Mouse (Mus musculus) myocyte (in vitro differentiated cells): ENCODE measurements around the gene Hpd.

Experiments
- CEBPB ChIP-seq: IDR thresholded peaks from 2 replicates; pipeline ENCODE4 v1.6.1; 2011; ENCODE audit warnings: mild to moderate bottlenecking, moderate library complexity; ENCODE audit not compliant: poor library complexity, insufficient read depth, severe bottlenecking
- E2F4 ChIP-seq: IDR thresholded peaks from one replicate; pipeline ENCODE4 v1.6.1; 2011; ENCODE audit warnings: mild to moderate bottlenecking, control low read depth, moderate library complexity; ENCODE audit not compliant: insufficient read depth
- MYOD1 ChIP-seq, 3 experiments: IDR thresholded peaks; one replicate each; pipeline ENCODE4 v1.6.1; 2011; ENCODE audit warnings: control low read depth in 2 of 3, low read depth in 2 of 3, mild to moderate bottlenecking in 2 of 3, moderate library complexity in 1 of 3; ENCODE audit not compliant: insufficient read length in 2 of 3, control insufficient read depth in 1 of 3
- MYOG ChIP-seq, 3 experiments: IDR thresholded peaks; one replicate each; pipeline ENCODE4 v1.6.1; 2011; ENCODE audit warnings: control low read depth in 2 of 3, low read depth in 2 of 3, mild to moderate bottlenecking in 2 of 3; ENCODE audit not compliant: insufficient read length in 2 of 3, control insufficient read depth in 1 of 3, insufficient read depth in 1 of 3
- POLR2A ChIP-seq: IDR thresholded peaks from one replicate; pipeline ENCODE4 v1.6.1; 2011; ENCODE audit warnings: low read depth, mild to moderate bottlenecking, control low read depth, moderate library complexity; ENCODE audit not compliant: insufficient read length
- SRF ChIP-seq: IDR thresholded peaks from one replicate; pipeline ENCODE4 v1.6.1; 2011; ENCODE audit warnings: low read depth; ENCODE audit not compliant: control insufficient read depth, insufficient read length
- TCF12 ChIP-seq: IDR thresholded peaks from one replicate; pipeline ENCODE4 v1.6.1; 2011; ENCODE audit warnings: mild to moderate bottlenecking, control low read depth; ENCODE audit not compliant: poor library complexity, insufficient read depth, severe bottlenecking
- USF1 ChIP-seq: IDR thresholded peaks from one replicate; pipeline ENCODE4 v1.6.1; 2011; ENCODE audit warnings: low read depth, mild to moderate bottlenecking, control low read depth, moderate library complexity

GRCm38 (mm10) chr5:123152901-123153300, 29.6 kb downstream of the Hpd start:
- TF ChIP-seq POLR2A, result no peak
- TF ChIP-seq E2F4, result no peak
- no peak for TF ChIP-seq TCF12
- TF ChIP-seq MYOG (IDR thresholded peaks at IDR 0.05; ENCODE audit: control insufficient read depth in 1 of 3, insufficient read depth in 1 of 3, insufficient read length in 2 of 3, low read depth in 2 of 3), result no peak
- TF ChIP-seq SRF, result no peak
- TF ChIP-seq USF1, result no peak
- no peak for TF ChIP-seq MYOD1 (IDR thresholded peaks at IDR 0.05; ENCODE audit: control insufficient read depth in 1 of 3, insufficient read length in 2 of 3, low read depth in 2 of 3)
- no peak for TF ChIP-seq CEBPB
